Mouse (Mus musculus) thymus, adult 2 months (tissue): ENCODE results near the gene Map3k7. TPM values are rescaled to one million over a fixed set of nuclear protein-coding genes. Genes with fewer than 3 reads are reported as not detected.

Source experiments
- DNase-seq: peaks from one replicate; pipeline ENCODE4 v3.0.0; 2021
- H3K27ac ChIP-seq: fragments of 200-500 bp; 2 replicates; pipeline ENCODE4 v1.5.1; 2012; ENCODE audit warnings: low read length, control low read depth; ENCODE audit not compliant: control insufficient read depth, insufficient read depth
- H3K27me3 ChIP-seq: fragments of 200-500 bp; 2 replicates; pipeline ENCODE4 v1.6.1; 2012; ENCODE audit warnings: mild to moderate bottlenecking, low read length, moderate library complexity, mixed read lengths; ENCODE audit not compliant: control insufficient read depth, insufficient read depth
- H3K36me3 ChIP-seq: fragments of 200-500 bp; 2 replicates; pipeline ENCODE4 v1.6.1; 2012; ENCODE audit warnings: mild to moderate bottlenecking, low read length, moderate library complexity; ENCODE audit not compliant: control insufficient read depth, insufficient read depth
- H3K4me1 ChIP-seq: fragments of 200-500 bp; replicated peaks from 2 replicates; pipeline ENCODE4 v1.6.1; 2012; ENCODE audit warnings: low read length; ENCODE audit not compliant: control insufficient read depth, insufficient read depth
- H3K4me3 ChIP-seq: fragments of 200-500 bp; 2 replicates; pipeline ENCODE4 v1.5.1; 2012; ENCODE audit warnings: mild to moderate bottlenecking, low read length, control low read depth, moderate library complexity; ENCODE audit not compliant: control insufficient read depth, insufficient read depth
- CTCF ChIP-seq: fragments of 200-500 bp; IDR thresholded peaks from 2 replicates; pipeline ENCODE4 v1.5.1; 2012; ENCODE audit warnings: mild to moderate bottlenecking, control low read depth, low read length, moderate library complexity, borderline replicate concordance; ENCODE audit not compliant: control insufficient read depth, poor library complexity, insufficient read depth; ENCODE audit errors: extremely low read depth
- POLR2A ChIP-seq: fragments of 200-500 bp; IDR thresholded peaks from 2 replicates; pipeline ENCODE4 v1.6.1; 2012; ENCODE audit warnings: mild to moderate bottlenecking, low read length, control low read depth, moderate library complexity; ENCODE audit not compliant: control insufficient read depth, poor library complexity, insufficient read depth; ENCODE audit errors: extremely low read depth
- WGBS: fragments of 180-500 bp; shearing (Covaris S2); methylation state at CpG from one replicate; pipeline ENCODE4 v1.1.7; 2018; 5-methylcytosine and 5-hydroxymethylcytosine counted together
- polyA plus RNA-seq: library from polyadenylated mRNA; depleted of rRNA; stranded (reverse); fragments of >200 nt; gene quantifications from 2 replicates; pipeline ENCODE4 v1.2.3, GENCODE M21; 2012

Map3k7 gene
- polyA plus RNA-seq, 1 experiment, result 74.5 TPM

DNA sequence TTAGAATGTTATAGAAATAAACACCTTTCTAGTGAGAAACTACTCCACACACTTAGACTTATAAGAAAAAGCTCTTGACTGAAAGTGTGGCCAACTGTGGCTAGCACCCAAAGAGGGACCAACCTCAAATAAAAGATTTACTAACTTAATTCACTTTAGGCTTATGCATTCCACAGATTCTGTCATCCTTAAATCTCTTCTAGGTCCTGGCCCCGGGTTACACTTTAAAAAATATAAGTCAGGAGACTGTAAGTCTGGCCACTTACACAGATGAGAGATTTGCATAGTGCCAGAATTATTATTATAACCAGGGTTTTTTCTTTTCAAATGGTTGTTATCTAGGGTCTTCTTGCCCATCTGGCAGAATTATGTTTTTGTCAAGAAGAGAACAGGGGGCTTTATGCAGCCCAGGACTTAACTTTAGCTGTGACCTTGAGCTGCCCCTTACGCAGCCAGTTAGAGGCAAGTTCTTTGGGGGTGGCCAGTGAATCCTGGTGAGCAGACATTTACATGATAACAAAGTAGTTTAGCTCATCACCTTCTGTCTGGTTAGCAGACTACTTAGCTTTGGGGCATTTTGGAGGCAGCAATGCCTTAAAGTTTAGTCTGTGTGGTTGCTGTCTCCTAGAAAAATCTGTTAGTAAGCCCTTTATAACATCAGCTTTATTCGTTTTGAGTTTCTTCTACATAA is 11.5 kb downstream of the Map3k7 start:
- Histone ChIP-seq H3K4me3 (no peak overlapping the region), H3K4me1 (no peaks in the 10 kb centered on the region), H3K27me3 (no peaks in the 10 kb centered on the region), H3K27ac (no peak overlapping the region), H3K36me3 (peaks cover 14% of the 10 kb centered on the region)
- WGBS, result 92% methylated on average over 3 of the region's 3 CpGs
- TF ChIP-seq CTCF, result no peak
- no peak for TF ChIP-seq POLR2A
- no peak for DNase-seq

DNA sequence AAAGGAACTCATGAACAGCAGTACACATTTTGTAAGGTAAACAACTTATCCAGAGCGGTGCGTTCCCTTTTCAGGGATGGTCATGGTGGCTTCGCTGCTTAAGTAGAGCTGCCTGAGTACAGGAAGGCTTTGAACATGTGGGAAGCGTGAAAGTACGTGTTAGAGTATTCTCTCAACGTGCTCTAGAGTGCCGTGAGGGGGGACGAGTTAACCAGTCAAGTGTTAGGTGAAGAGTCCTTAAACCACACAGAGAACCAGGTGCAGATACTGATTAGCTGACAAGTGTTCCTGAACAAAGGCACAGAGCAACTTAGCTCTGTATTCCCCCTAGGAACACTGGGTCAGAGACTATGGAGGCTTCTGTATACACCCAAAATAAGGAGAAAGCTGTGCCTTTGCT is 18.0 kb downstream of the Map3k7 start:
- H3K4me3 ChIP-seq, result no peak overlapping the region
- no peaks in the 10 kb centered on the region for H3K4me1 ChIP-seq
- WGBS, result 96% methylated on average over 8 of the region's 8 CpGs
- peaks cover 32% of the 10 kb centered on the region for H3K36me3 ChIP-seq
- H3K27me3 ChIP-seq, result no peaks in the 10 kb centered on the region
- no peak overlapping the region for H3K27ac ChIP-seq
- DNase-seq, result no peak
- TF ChIP-seq CTCF, result no peak
- no peak for TF ChIP-seq POLR2A

GRCm38 (mm10) chr4:31993386-31993785 is 29.5 kb downstream of the Map3k7 start:
- Histone ChIP-seq H3K36me3 (peaks cover 36% of the 10 kb centered on the region), H3K27ac (no peak overlapping the region), H3K4me3 (no peak overlapping the region), H3K27me3 (no peaks in the 10 kb centered on the region), H3K4me1 (no peaks in the 10 kb centered on the region)
- DNase-seq, result no peak
- TF ChIP-seq CTCF (no peak), POLR2A (no peak)
- WGBS, result 96% methylated on average over 2 of the region's 2 CpGs

- Histone ChIP-seq H3K4me1 (no peaks in the 10 kb centered on the region), H3K4me3 (no peak overlapping the region), H3K27me3 (no peaks in the 10 kb centered on the region), H3K27ac (no peak overlapping the region), H3K36me3 (peaks cover 36% of the 10 kb centered on the region)
- TF ChIP-seq POLR2A (no peak), CTCF (no peak)
- DNase-seq, result no peak
- WGBS, result 94% methylated on average over 1 of the region's 1 CpGs
Measured at GRCm38 (mm10) chr4:31993865-31994264, 30.0 kb downstream of the Map3k7 start.

- H3K27ac ChIP-seq, result no peak overlapping the region
- H3K27me3 ChIP-seq, result no peaks in the 10 kb centered on the region
- no peaks in the 10 kb centered on the region for H3K4me1 ChIP-seq
- TF ChIP-seq CTCF, result no peak
- TF ChIP-seq POLR2A, result no peak
- WGBS, result 97% methylated on average over 3 of the region's 3 CpGs
- DNase-seq, result no peak
- no peak overlapping the region for H3K4me3 ChIP-seq
- H3K36me3 ChIP-seq, result peaks cover 5% of the 10 kb centered on the region
Measured at GRCm38 (mm10) chr4:32001498-32001897, 37.6 kb downstream of the Map3k7 start.

DNA sequence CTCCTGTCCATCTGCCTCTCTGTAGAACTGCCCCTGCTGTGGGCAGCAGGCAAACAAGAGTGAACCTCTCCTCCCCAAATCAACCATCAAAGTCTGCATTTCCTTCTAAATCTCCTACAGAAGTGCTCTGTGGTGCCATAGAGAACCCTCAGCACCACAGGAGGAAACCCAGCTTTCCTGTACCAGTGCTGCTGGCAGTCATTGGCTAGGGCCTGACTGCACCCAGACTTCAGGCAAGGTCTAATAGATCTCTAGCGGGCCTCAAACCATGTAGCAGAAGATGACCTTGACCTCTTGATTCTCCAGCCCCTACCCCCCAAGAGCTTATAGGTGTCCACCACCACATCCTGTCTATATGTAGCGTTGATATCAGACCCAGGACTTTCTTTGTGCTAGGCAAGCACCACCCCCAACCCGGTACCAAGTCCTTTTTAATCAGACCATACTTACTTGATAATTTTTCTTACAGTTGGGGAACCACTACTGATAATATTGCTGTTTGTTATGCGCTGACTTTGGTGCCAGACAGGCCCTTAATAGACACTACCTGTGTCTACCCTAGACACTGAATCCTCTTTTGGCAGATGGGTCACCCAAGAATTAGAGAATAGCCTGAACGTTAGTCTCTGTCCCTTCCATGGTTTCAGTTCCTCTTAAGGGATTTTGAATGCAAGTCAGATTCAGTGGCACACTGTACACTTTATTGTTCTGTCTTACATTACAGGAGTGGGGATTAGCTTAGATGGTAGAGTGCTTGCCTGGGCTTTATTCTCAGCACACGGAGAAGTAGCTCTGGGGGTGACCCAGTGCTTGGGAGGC is 41.1 kb downstream of the Map3k7 start:
- 71% methylated on average over 6 of the region's 6 CpGs for WGBS
- H3K27ac ChIP-seq, result no peak overlapping the region

DNA sequence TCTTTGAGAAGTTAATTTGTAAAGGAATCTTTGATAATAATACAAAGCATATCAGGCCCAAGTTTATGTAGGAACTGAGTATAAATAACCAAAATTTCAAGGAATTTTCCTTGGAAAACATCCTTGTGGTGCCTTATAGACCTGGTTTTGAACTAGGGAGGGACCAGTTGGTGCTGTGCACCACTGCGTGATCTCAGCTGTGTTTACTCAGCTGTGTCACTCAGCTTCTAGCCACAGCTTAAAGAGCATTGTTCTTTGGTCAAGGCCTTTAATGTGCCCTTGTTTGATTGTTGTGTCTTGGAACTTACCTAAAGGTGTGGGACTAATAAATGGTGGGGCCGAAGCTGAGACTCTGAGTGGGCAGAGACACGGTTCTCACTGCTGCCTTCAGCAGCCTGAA is 43.3 kb downstream of the Map3k7 start:
- Histone ChIP-seq H3K27ac (no peak overlapping the region), H3K27me3 (no peaks in the 10 kb centered on the region), H3K36me3 (peaks cover 6% of the 10 kb centered on the region), H3K4me1 (no peaks in the 10 kb centered on the region), H3K4me3 (no peak overlapping the region)
- TF ChIP-seq POLR2A, result no peak
- 93% methylated on average over 3 of the region's 3 CpGs for WGBS
- DNase-seq, result no peak

More for the DNA sequence above, 41.1 kb downstream of the Map3k7 start:
- H3K4me3 ChIP-seq, result no peak overlapping the region
- peaks cover 5% of the 10 kb centered on the region for H3K36me3 ChIP-seq
- TF ChIP-seq CTCF (no peak), POLR2A (no peak)
- DNase-seq, result no peak
- H3K27me3 ChIP-seq, result no peaks in the 10 kb centered on the region
- no peaks in the 10 kb centered on the region for H3K4me1 ChIP-seq
